Mouse (Mus musculus): ENCODE measurements around the gene Usp53. TPM values are rescaled to one million over a fixed set of nuclear protein-coding genes. Genes with fewer than 3 reads are reported as not detected.

The Usp53 gene
- total RNA-seq, 4 experiments from 2014 or later, result 8.0 to 14.5 (median 10.0) TPM

DNA sequence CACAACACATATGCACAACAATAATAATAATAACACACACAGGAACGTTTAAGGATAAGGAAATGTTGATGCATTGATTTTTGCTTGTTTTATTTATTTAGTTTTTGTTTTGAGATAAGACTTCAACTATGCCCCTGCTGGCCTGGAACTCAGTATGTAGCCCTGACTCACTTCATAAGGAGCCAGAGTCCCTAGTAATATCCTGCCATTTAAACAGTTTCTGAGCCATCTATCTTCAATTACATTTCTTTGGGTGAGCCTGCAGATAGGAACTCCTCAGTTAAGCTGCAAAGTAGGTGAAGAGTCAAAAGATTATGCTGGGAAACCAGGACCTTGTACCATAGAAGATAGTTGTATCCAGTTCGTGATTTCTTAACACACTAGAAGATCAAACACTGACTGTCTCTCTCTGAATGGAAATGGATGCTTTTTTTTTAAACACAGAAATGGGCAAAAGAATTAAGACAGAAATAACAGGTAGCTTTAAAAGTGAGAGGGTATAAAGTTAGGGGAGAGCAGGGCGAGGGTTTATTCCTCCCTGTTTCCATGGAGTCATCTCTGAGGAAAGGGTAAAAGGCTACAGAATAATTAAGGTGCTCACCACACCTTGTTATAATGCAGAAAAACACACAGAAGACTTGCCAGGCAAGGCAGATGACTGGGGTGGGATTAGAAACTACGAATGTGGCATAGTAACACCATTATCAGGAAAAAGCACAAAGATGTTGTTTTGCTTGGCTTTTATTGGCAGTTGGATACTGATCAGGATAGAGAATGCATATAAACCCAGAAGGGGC, 96.6 kb downstream of the Usp53 start:
- DNase-seq (ENCODE audit: low spot score in 2 of 2), result no peak

Small RNA genes lying within 50 kb of the gene (microRNA-seq; reads per million reads assigned to microRNA genes)
- not detected for gene Gm22066

Other genes starting within 250 kb of the Usp53 start
- gene Fabp2, start 89.4 kb downstream of the Usp53 start, total RNA-seq (2022), result not detected
- gene Gm10959, start 65.2 kb downstream of the Usp53 start, total RNA-seq (2022), result not detected
- 10 to 100 TPM; 21.3 to 24.1 (median 23.1) TPM for gene 1810037I17Rik, start 60.3 kb downstream of the Usp53 start, total RNA-seq (2022)
- gene Myoz2, start 50.5 kb upstream of the Usp53 start, total RNA-seq (2022), result 100 to 1,000 TPM; 244 to 301 (median 265) TPM